Mouse (Mus musculus) hindbrain, embryonic 13.5 days (tissue): ENCODE measurements around the gene Gm21970. TPM values are rescaled to one million over a fixed set of nuclear protein-coding genes. Genes with fewer than 3 reads are reported as not detected.

Experiments used
- ATAC-seq: fragments of 200-750 bp; cut with Nextera tagmentation; 2 replicates; pipeline ENCODE4 v1.8.0; 2017; ENCODE audit warnings: moderate TSS enrichment; ENCODE audit not compliant: low FRiP score
- H3K27ac ChIP-seq: fragments of 300-500 bp; sonication (generic); 2 replicates; pipeline ENCODE4 v1.5.1; 2015; ENCODE audit warnings: inconsistent platforms, mild to moderate bottlenecking, moderate library complexity
- H3K27me3 ChIP-seq: fragments of 300-500 bp; sonication (generic); 2 replicates; pipeline ENCODE4 v1.6.1; 2015; ENCODE audit warnings: mild to moderate bottlenecking, inconsistent platforms
- H3K36me3 ChIP-seq: fragments of 300-500 bp; sonication (generic); 2 replicates; pipeline ENCODE4 v1.6.1; 2015; ENCODE audit warnings: mild to moderate bottlenecking, inconsistent platforms
- H3K4me1 ChIP-seq: fragments of 300-500 bp; sonication (generic); replicated peaks from 2 replicates; pipeline ENCODE4 v1.6.1; 2015; ENCODE audit warnings: inconsistent platforms
- H3K4me2 ChIP-seq: fragments of 300-500 bp; sonication (generic); 2 replicates; pipeline ENCODE4 v1.6.1; 2015; ENCODE audit warnings: inconsistent platforms, mild to moderate bottlenecking, moderate library complexity
- H3K4me3 ChIP-seq: fragments of 300-500 bp; sonication (generic); 2 replicates; pipeline ENCODE4 v1.5.1; 2015; ENCODE audit warnings: mild to moderate bottlenecking, inconsistent platforms
- H3K9ac ChIP-seq: fragments of 300-500 bp; sonication (generic); 2 replicates; pipeline ENCODE4 v1.6.1; 2015; ENCODE audit warnings: mild to moderate bottlenecking, inconsistent platforms
- H3K9me3 ChIP-seq: fragments of 300-500 bp; sonication (generic); 2 replicates; pipeline ENCODE4 v1.6.1; 2016; ENCODE audit warnings: inconsistent platforms
- WGBS: fragments of 180-500 bp; shearing (Covaris S2); methylation state at CpG from one replicate; pipeline ENCODE4 v1.1.7; 2015; 5-methylcytosine and 5-hydroxymethylcytosine counted together
- polyA plus RNA-seq: library from polyadenylated mRNA; unstranded; fragments of >200 nt; fragmentation: Nextera tagmentation; extraction: Ambion mirVana; gene quantifications from 2 replicates; pipeline ENCODE4 v1.2.1, GENCODE M21; 2015

The Gm21970 gene
- polyA plus RNA-seq, 1 experiment from 2014 or later = not detected

- Histone ChIP-seq H3K27ac (no peak overlapping the region), H3K9ac (no peak overlapping the region), H3K4me1 (no peaks in the 10 kb centered on the region), H3K9me3 (no peaks in the 10 kb centered on the region), H3K27me3 (no peaks in the 10 kb centered on the region), H3K4me2 (no peak overlapping the region), H3K4me3 (no peak overlapping the region), H3K36me3 (no peaks in the 10 kb centered on the region)
- ATAC-seq = no peak
- WGBS = 84% methylated on average over 7 of the region's 7 CpGs
Measured at GRCm38 (mm10) chr16:91448895-91449294, 57.4 kb downstream of the Gm21970 start.

GRCm38 (mm10) chr16:91450137-91451064 is 58.9 kb downstream of the Gm21970 start:
- H3K27ac ChIP-seq = no peak overlapping the region
- 86% methylated on average over 12 of the region's 12 CpGs for WGBS
- H3K9me3 ChIP-seq = no peaks in the 10 kb centered on the region
- H3K27me3 ChIP-seq = no peaks in the 10 kb centered on the region
- H3K36me3 ChIP-seq = no peaks in the 10 kb centered on the region
- ATAC-seq = no peak
- no peak overlapping the region for H3K9ac ChIP-seq
- H3K4me2 ChIP-seq = no peak overlapping the region
- no peaks in the 10 kb centered on the region for H3K4me1 ChIP-seq
- H3K4me3 ChIP-seq = no peak overlapping the region

- no peaks in the 10 kb centered on the region for H3K36me3 ChIP-seq
- no peak overlapping the region for H3K4me2 ChIP-seq
- WGBS = 83% methylated on average over 2 of the region's 2 CpGs
- no peak overlapping the region for H3K4me3 ChIP-seq
- no peaks in the 10 kb centered on the region for H3K4me1 ChIP-seq
- H3K27me3 ChIP-seq = no peaks in the 10 kb centered on the region
- no peak overlapping the region for H3K27ac ChIP-seq
- H3K9ac ChIP-seq = no peak overlapping the region
- no peak for ATAC-seq
- H3K9me3 ChIP-seq = no peaks in the 10 kb centered on the region
Measured at GRCm38 (mm10) chr16:91451949-91452348, 60.4 kb downstream of the Gm21970 start.

- no peaks in the 10 kb centered on the region for H3K36me3 ChIP-seq
- no peak overlapping the region for H3K9ac ChIP-seq
- no peaks in the 10 kb centered on the region for H3K4me1 ChIP-seq
- no peaks in the 10 kb centered on the region for H3K27me3 ChIP-seq
- H3K4me2 ChIP-seq = no peak overlapping the region
- H3K4me3 ChIP-seq = no peak overlapping the region
- WGBS = 70% methylated on average over 6 of the region's 6 CpGs
- ATAC-seq = no peak
- H3K27ac ChIP-seq = no peak overlapping the region
- no peaks in the 10 kb centered on the region for H3K9me3 ChIP-seq
Measured at GRCm38 (mm10) chr16:91452363-91452896, 60.9 kb downstream of the Gm21970 start.

GRCm38 (mm10) chr16:91455868-91456267 is 64.3 kb downstream of the Gm21970 start:
- H3K4me3 ChIP-seq = no peak overlapping the region
- H3K4me1 ChIP-seq = peaks cover 6% of the 10 kb centered on the region; the same call in 1 of the 2 replicates
- no peak overlapping the region for H3K27ac ChIP-seq
- no peak overlapping the region for H3K4me2 ChIP-seq
- no peaks in the 10 kb centered on the region for H3K36me3 ChIP-seq
- H3K27me3 ChIP-seq = no peaks in the 10 kb centered on the region
- no peaks in the 10 kb centered on the region for H3K9me3 ChIP-seq
- ATAC-seq = no peak
- H3K9ac ChIP-seq = no peak overlapping the region
- 75% methylated on average over 4 of the region's 4 CpGs for WGBS

GRCm38 (mm10) chr16:91458301-91458746 is 66.8 kb downstream of the Gm21970 start:
- Histone ChIP-seq H3K9me3 (no peaks in the 10 kb centered on the region), H3K4me2 (no peak overlapping the region), H3K27ac (no peak overlapping the region), H3K4me1 (peaks cover 6% of the 10 kb centered on the region; the same call in 1 of the 2 replicates), H3K36me3 (no peaks in the 10 kb centered on the region), H3K9ac (no peak overlapping the region), H3K27me3 (peaks cover 3% of the 10 kb centered on the region; the same call in 1 of the 2 replicates), H3K4me3 (no peak overlapping the region)
- no peak for ATAC-seq
- WGBS = 72% methylated on average over 21 of the region's 21 CpGs

GRCm38 (mm10) chr16:91458976-91459375 is 67.5 kb downstream of the Gm21970 start:
- no peaks in the 10 kb centered on the region for H3K36me3 ChIP-seq
- no peaks in the 10 kb centered on the region for H3K9me3 ChIP-seq
- H3K4me1 ChIP-seq = peaks cover 7% of the 10 kb centered on the region
- no peak overlapping the region for H3K4me3 ChIP-seq
- H3K9ac ChIP-seq = no peak overlapping the region
- WGBS = 48% methylated on average over 5 of the region's 5 CpGs
- peaks cover 3% of the 10 kb centered on the region; the same call in 1 of the 2 replicates for H3K27me3 ChIP-seq
- ATAC-seq = no peak
- 0 out of 2 replicates have a peak overlapping the region, but pooled peaks have one; percentile 5 for H3K27ac ChIP-seq
- H3K4me2 ChIP-seq = no peak overlapping the region

- Histone ChIP-seq H3K27me3 (peaks cover 3% of the 10 kb centered on the region; the same call in 1 of the 2 replicates), H3K9ac (no peak overlapping the region), H3K27ac (0 out of 2 replicates have a peak overlapping the region, but pooled peaks have one; percentile 5), H3K9me3 (no peaks in the 10 kb centered on the region), H3K4me3 (no peak overlapping the region), H3K4me1 (peaks cover 10% of the 10 kb centered on the region), H3K4me2 (no peak overlapping the region), H3K36me3 (no peaks in the 10 kb centered on the region)
- no peak for ATAC-seq
- WGBS = 92% methylated on average over 3 of the region's 3 CpGs
Measured at GRCm38 (mm10) chr16:91459396-91459795, 67.9 kb downstream of the Gm21970 start.

GRCm38 (mm10) chr16:91459841-91460370 is 68.4 kb downstream of the Gm21970 start:
- no peaks in the 10 kb centered on the region for H3K9me3 ChIP-seq
- H3K27ac ChIP-seq = no peak overlapping the region
- H3K9ac ChIP-seq = no peak overlapping the region
- ATAC-seq = no peak
- 71% methylated on average over 11 of the region's 11 CpGs for WGBS
- H3K4me2 ChIP-seq = no peak overlapping the region
- peaks cover 10% of the 10 kb centered on the region for H3K4me1 ChIP-seq
- no peaks in the 10 kb centered on the region for H3K36me3 ChIP-seq
- H3K27me3 ChIP-seq = peaks cover 3% of the 10 kb centered on the region; the same call in 1 of the 2 replicates
- no peak overlapping the region for H3K4me3 ChIP-seq

- Histone ChIP-seq H3K27ac (no peak overlapping the region), H3K9ac (no peak overlapping the region), H3K36me3 (no peaks in the 10 kb centered on the region), H3K4me3 (no peak overlapping the region), H3K4me2 (no peak overlapping the region), H3K27me3 (peaks cover 3% of the 10 kb centered on the region; the same call in 1 of the 2 replicates), H3K9me3 (no peaks in the 10 kb centered on the region), H3K4me1 (peaks cover 22% of the 10 kb centered on the region)
- 66% methylated on average over 11 of the region's 11 CpGs for WGBS
- no peak for ATAC-seq
Measured at GRCm38 (mm10) chr16:91461066-91461638, 69.6 kb downstream of the Gm21970 start.

GRCm38 (mm10) chr16:91461773-91462181 is 70.3 kb downstream of the Gm21970 start:
- Histone ChIP-seq H3K4me1 (peaks cover 28% of the 10 kb centered on the region), H3K36me3 (no peaks in the 10 kb centered on the region), H3K27ac (no peak overlapping the region), H3K27me3 (peaks cover 3% of the 10 kb centered on the region; the same call in 1 of the 2 replicates), H3K9ac (no peak overlapping the region), H3K9me3 (no peaks in the 10 kb centered on the region), H3K4me2 (no peak overlapping the region), H3K4me3 (no peak overlapping the region)
- no peak for ATAC-seq
- 68% methylated on average over 9 of the region's 9 CpGs for WGBS

- peaks cover 3% of the 10 kb centered on the region; the same call in 1 of the 2 replicates for H3K27me3 ChIP-seq
- peaks cover 31% of the 10 kb centered on the region for H3K4me1 ChIP-seq
- H3K4me2 ChIP-seq = no peak overlapping the region
- no peaks in the 10 kb centered on the region for H3K9me3 ChIP-seq
- H3K9ac ChIP-seq = no peak overlapping the region
- H3K4me3 ChIP-seq = no peak overlapping the region
- H3K27ac ChIP-seq = no peak overlapping the region
- 83% methylated on average over 3 of the region's 3 CpGs for WGBS
- H3K36me3 ChIP-seq = no peaks in the 10 kb centered on the region
- ATAC-seq = no peak
Measured at GRCm38 (mm10) chr16:91462644-91463043, 71.1 kb downstream of the Gm21970 start.
